ENCODE assay signal across 8 mouse cellular contexts in the genomic region with DNA sequence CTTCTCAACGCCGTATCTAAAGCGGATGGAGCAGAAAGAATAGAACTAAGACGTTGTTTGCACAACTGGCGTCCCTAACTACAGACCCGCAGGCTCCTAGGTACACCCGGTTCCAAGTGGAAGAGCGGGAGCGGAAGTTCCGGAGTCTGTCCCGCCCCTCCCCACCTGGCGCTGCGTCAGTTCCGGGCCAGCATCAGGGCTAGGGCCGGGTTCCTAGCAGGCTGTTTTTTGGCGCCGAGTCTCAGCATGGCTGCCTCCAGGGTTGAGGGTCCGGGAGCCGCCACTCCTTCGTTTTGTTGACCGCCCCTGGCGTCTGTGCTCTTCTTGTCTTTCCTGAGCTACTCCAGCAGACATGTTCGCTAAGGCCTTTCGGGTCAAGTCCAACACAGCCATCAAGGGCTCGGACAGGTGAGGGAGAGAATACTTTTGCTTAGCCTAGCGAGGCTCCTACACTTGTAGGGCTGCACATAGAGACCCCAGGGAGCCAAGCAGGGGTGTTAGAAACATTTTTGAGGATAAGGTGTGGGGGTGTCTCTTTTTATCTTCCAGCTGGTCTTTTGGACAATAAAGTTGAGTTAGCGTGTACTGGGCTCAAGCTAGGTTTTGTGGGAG. TPM values are rescaled to one million over a fixed set of nuclear protein-coding genes. Genes with fewer than 3 reads are reported as not detected.
A peak's percentile ranks its signal among the peaks of the same experiment; 100 is the strongest.
DNase-seq lines count a peak whose midpoint lies in the region; ATAC-seq and TF ChIP-seq lines count a peak whose summit lies in the region.

A gene (plus strand): TSS at position 164 of the 612 bp plus-strand sequence.

- peak within 1 kb of the TSS; percentile 98 for H3K4me3 ChIP-seq in ES-Bruce4 (ENCODE audit: low read depth, low read length)
- peak within 1 kb of the TSS; percentile 80 for H3K4me3 ChIP-seq in forebrain, embryonic 14.5 days (ENCODE audit: low read depth, low read length)

- no peaks in the 10 kb centered on the region for H3K27me3 ChIP-seq in ES-Bruce4 (ENCODE audit: control insufficient read depth, insufficient read depth, low read length, poor library complexity, severe bottlenecking)
- no peaks in the 10 kb centered on the region for H3K27me3 ChIP-seq in forebrain, embryonic 14.5 days (replicated peaks; ENCODE audit: control insufficient read depth, insufficient read depth, low read length)

- peaks cover 3% of the 10 kb centered on the region for H3K4me1 ChIP-seq in ES-Bruce4 (ENCODE audit: control insufficient read depth, insufficient read depth, low read length)
- H3K4me1 ChIP-seq in forebrain, embryonic 14.5 days (ENCODE audit: control insufficient read depth, insufficient read depth, low read length): peaks cover 6% of the 10 kb centered on the region; the same call in 1 of the 2 replicates

- peak; percentile 79 for TF ChIP-seq POLR2A in ES-Bruce4 (IDR thresholded peaks at IDR 0.05; ENCODE audit: insufficient read depth, low read length)

- ATAC-seq in forebrain, embryonic 14.5 days: peak; percentile 99
- ATAC-seq in neutrophil, adult 5-6 weeks (ENCODE audit: extremely low read depth, insufficient number of reproducible peaks, low FRiP score, poor library complexity, severe bottlenecking): peak; percentile 94

- TF ChIP-seq EP300 in ES-Bruce4 (IDR thresholded peaks at IDR 0.05; ENCODE audit: insufficient read depth, low read depth, low read length): 0 out of 2 replicates have a peak, but pooled peaks have one; percentile 24

- H3K9ac ChIP-seq in ES-Bruce4 (ENCODE audit: low read depth, poor library complexity, severe bottlenecking): peak within 1 kb of the TSS; percentile 94
- H3K9ac ChIP-seq in forebrain, embryonic 14.5 days (ENCODE audit: low read length): peak within 1 kb of the TSS; percentile 83

- no peak for TF ChIP-seq CTCF in ES-Bruce4 (IDR thresholded peaks at IDR 0.05; ENCODE audit: low read depth, low read length)

- no peaks in the 10 kb centered on the region for H3K9me3 ChIP-seq in ES-Bruce4 (replicated peaks; ENCODE audit: control insufficient read depth, insufficient read depth, low read length, poor library complexity, severe bottlenecking)
- no peaks in the 10 kb centered on the region for H3K9me3 ChIP-seq in forebrain, embryonic 14.5 days (replicated peaks; ENCODE audit: control insufficient read depth, low read length)

- under 1% methylated on average over 27 of the region's 27 CpGs for WGBS in forebrain, embryonic 14.5 days

- H3K4me2 ChIP-seq in forebrain, embryonic 14.5 days (ENCODE audit: low read length): peak within 1 kb of the TSS; percentile 67

- H3K36me3 ChIP-seq in ES-Bruce4 (ENCODE audit: control insufficient read depth, insufficient read depth, low read length, poor library complexity, severe bottlenecking): peaks cover 13% of the 10 kb centered on the region
- peaks cover 1% of the 10 kb centered on the region for H3K36me3 ChIP-seq in forebrain, embryonic 14.5 days (ENCODE audit: control insufficient read depth, insufficient read depth, low read length)

- peak; percentile 87 for DNase-seq in cerebellum, adult 11 months
- DNase-seq in forebrain, embryonic 14.5 days (ENCODE audit: low spot score): peak; percentile 94
- peak; percentile 87 to 91 for DNase-seq in heart, postnatal 14 days
- DNase-seq in layer of hippocampus, adult 11-12 months (ENCODE audit: low spot score): peak; percentile 87
- DNase-seq in lung, adult 18-20 months: peak; percentile 89 to 92
- DNase-seq in thymus, adult 18-20 months: peak; percentile 78 to 80

- H3K27ac ChIP-seq in ES-Bruce4 (ENCODE audit: insufficient read depth, low read length): peak within 1 kb of the TSS; percentile 40; the same call in 1 of the 2 replicates
- H3K27ac ChIP-seq in forebrain, embryonic 14.5 days (ENCODE audit: low read depth, low read length): no peak within 1 kb of the TSS; the same call in 1 of the 2 replicates

- intact Hi-C loops in heart, postnatal 14 days (cut with DNase I): loop anchor here (2.0 kb wide), 1 partner anchor 34 kb away; no protein-coding TSS in a partner anchor

RNA-seq across cellular contexts. Expression of the gene that starts here (rescaled TPM):
- 96.5 and 99.1 TPM in 2 replicates for polyA plus RNA-seq in ES-Bruce4 (2011; ENCODE audit: insufficient read depth, insufficient read length, low read depth, missing spikeins)
- 61.5 and 66.1 TPM in 2 replicates for polyA plus RNA-seq in forebrain, embryonic 14.5 days (2014; fragmentation: Nextera tagmentation; extraction: Ambion mirVana)
- 10 to 100 TPM; 36.4 to 38.2 TPM for total RNA-seq in heart, postnatal 14 days (2021)
- 18.4 and 19.5 TPM in 2 replicates for total RNA-seq in neutrophil, adult 5-6 weeks (2017)
